ENCODE assay signal across 8 mouse cellular contexts in genomic region chr15:3356073-3356766, GRCm38 (mm10). TPM values are rescaled to one million over a fixed set of nuclear protein-coding genes. Genes with fewer than 3 reads are reported as not detected.
DNase-seq lines count a peak whose midpoint lies in the region; ATAC-seq lines count a peak whose summit lies in the region.

No protein-coding gene starts in this region.

- no peaks in the 10 kb centered on the region for H3K9me3 ChIP-seq in forebrain, embryonic 13.5 days (replicated peaks)
- no peaks in the 10 kb centered on the region for H3K9me3 ChIP-seq in forebrain, embryonic 11.5 days (ENCODE audit: control insufficient read depth, low read length)
- H3K9me3 ChIP-seq in hindbrain, embryonic 16.5 days (ENCODE audit: control insufficient read depth, low read length), result no peaks in the 10 kb centered on the region
- no peaks in the 10 kb centered on the region for H3K9me3 ChIP-seq in neural tube, embryonic 13.5 days

- no peak for DNase-seq in forebrain, embryonic 11.5 days (ENCODE audit: low spot score)
- DNase-seq in 3T3-L1 (ENCODE audit: low read depth, low spot score), result peak; percentile 77
- peak; percentile 31 for DNase-seq in brain, adult 2 months (ENCODE audit: low read depth, low spot score)
- DNase-seq in urinary bladder, postnatal 4 days (ENCODE audit: low spot score in 2 of 2), result no peak
- DNase-seq in layer of hippocampus, adult 9-11 months, result no peak

- no peak overlapping the region for H3K4me3 ChIP-seq in forebrain, embryonic 13.5 days
- no peak overlapping the region for H3K4me3 ChIP-seq in forebrain, embryonic 11.5 days (ENCODE audit: low read depth, low read length)
- H3K4me3 ChIP-seq in hindbrain, embryonic 16.5 days (ENCODE audit: low read length), result no peak overlapping the region
- peak overlapping the region; percentile 17; the same call in 1 of the 2 replicates for H3K4me3 ChIP-seq in neural tube, embryonic 13.5 days

- H3K27ac ChIP-seq in forebrain, embryonic 13.5 days, result no peak overlapping the region
- H3K27ac ChIP-seq in forebrain, embryonic 11.5 days (ENCODE audit: low read depth, low read length), result no peak overlapping the region
- H3K27ac ChIP-seq in hindbrain, embryonic 16.5 days (ENCODE audit: low read depth, low read length), result no peak overlapping the region
- H3K27ac ChIP-seq in neural tube, embryonic 13.5 days (replicated peaks), result no peak overlapping the region

- no peaks in the 10 kb centered on the region for H3K4me1 ChIP-seq in forebrain, embryonic 13.5 days
- H3K4me1 ChIP-seq in forebrain, embryonic 11.5 days (replicated peaks; ENCODE audit: control insufficient read depth, insufficient read depth, low read length), result no peaks in the 10 kb centered on the region
- H3K4me1 ChIP-seq in hindbrain, embryonic 16.5 days (ENCODE audit: control insufficient read depth, insufficient read depth, low read depth, low read length), result no peaks in the 10 kb centered on the region; the same call in 1 of the 2 replicates
- H3K4me1 ChIP-seq in neural tube, embryonic 13.5 days (replicated peaks), result 0 out of 2 replicates have a peak, but pooled peaks cover 4% of the 10 kb centered on the region

- H3K9ac ChIP-seq in forebrain, embryonic 13.5 days, result no peak overlapping the region
- no peak overlapping the region for H3K9ac ChIP-seq in forebrain, embryonic 11.5 days (ENCODE audit: low read length)
- no peak overlapping the region for H3K9ac ChIP-seq in hindbrain, embryonic 16.5 days (ENCODE audit: low read depth, low read length)
- no peak overlapping the region for H3K9ac ChIP-seq in neural tube, embryonic 13.5 days

- peak overlapping the region; percentile 45 for H3K4me2 ChIP-seq in forebrain, embryonic 13.5 days
- no peak overlapping the region for H3K4me2 ChIP-seq in forebrain, embryonic 11.5 days (ENCODE audit: low read depth, low read length, severe bottlenecking)
- H3K4me2 ChIP-seq in hindbrain, embryonic 16.5 days (ENCODE audit: low read length), result peak overlapping the region; percentile 46
- H3K4me2 ChIP-seq in neural tube, embryonic 13.5 days, result peak overlapping the region; percentile 41

- ATAC-seq in forebrain, embryonic 13.5 days, result peak; percentile 77
- no peak for ATAC-seq in forebrain, embryonic 11.5 days (replicated peaks; ENCODE audit: low FRiP score)
- ATAC-seq in hindbrain, embryonic 16.5 days, result peak; percentile 85
- ATAC-seq in neural tube, embryonic 13.5 days (ENCODE audit: low read depth), result peak; percentile 63; the same call in 1 of the 2 replicates

- no peaks in the 10 kb centered on the region for H3K36me3 ChIP-seq in forebrain, embryonic 13.5 days (ENCODE audit: poor library complexity, severe bottlenecking)
- H3K36me3 ChIP-seq in forebrain, embryonic 11.5 days (ENCODE audit: control insufficient read depth, insufficient read depth, low read length), result no peaks in the 10 kb centered on the region
- no peaks in the 10 kb centered on the region for H3K36me3 ChIP-seq in hindbrain, embryonic 16.5 days (ENCODE audit: control insufficient read depth, insufficient read depth, low read length)
- H3K36me3 ChIP-seq in neural tube, embryonic 13.5 days, result no peaks in the 10 kb centered on the region

- WGBS in forebrain, embryonic 13.5 days, result 56% methylated on average over 4 of the region's 4 CpGs
- 57% methylated on average over 4 of the region's 4 CpGs for WGBS in forebrain, embryonic 11.5 days
- 55% methylated on average over 4 of the region's 4 CpGs for WGBS in hindbrain, embryonic 16.5 days
- WGBS in neural tube, embryonic 13.5 days, result 59% methylated on average over 4 of the region's 4 CpGs

- no peaks in the 10 kb centered on the region for H3K27me3 ChIP-seq in forebrain, embryonic 13.5 days
- no peaks in the 10 kb centered on the region for H3K27me3 ChIP-seq in forebrain, embryonic 11.5 days (ENCODE audit: control insufficient read depth, insufficient read depth, low read length)
- H3K27me3 ChIP-seq in hindbrain, embryonic 16.5 days (replicated peaks; ENCODE audit: control insufficient read depth, insufficient read depth, low read length), result no peaks in the 10 kb centered on the region
- H3K27me3 ChIP-seq in neural tube, embryonic 13.5 days, result no peaks in the 10 kb centered on the region

RNA-seq across cellular contexts. Expression of gene Ccdc152, which starts 52.9 kb away (rescaled TPM):
- polyA plus RNA-seq in forebrain, embryonic 13.5 days (2015; fragmentation: Nextera tagmentation; extraction: Ambion mirVana), result not detected in 2 replicates
- polyA plus RNA-seq in forebrain, embryonic 11.5 days (2014; fragmentation: Nextera tagmentation; extraction: Ambion mirVana), result not detected in 2 replicates
- 0.25 and 0.27 TPM in 2 replicates for polyA plus RNA-seq in hindbrain, embryonic 16.5 days (2015; fragmentation: Nextera tagmentation; extraction: Ambion mirVana)
- polyA plus RNA-seq in neural tube, embryonic 13.5 days (2015; fragmentation: Nextera tagmentation; extraction: Ambion mirVana), result not detected in 2 replicates

Comparison
In these comparisons a context has a peak if more than half of its experiments do, and no peak if none do; other contexts are left out.
1. DNase-seq: peak in 3T3-L1 (single experiment) and brain, adult 2 months (single experiment); none in forebrain, embryonic 11.5 days (single experiment), urinary bladder, postnatal 4 days (0 of 2) and layer of hippocampus, adult 9-11 months (single experiment).